Mouse (Mus musculus) gastrocnemius, postnatal 36 days (tissue): Measurements from ENCODE around the gene Myrip. TPM values are rescaled to one million over a fixed set of nuclear protein-coding genes. Genes with fewer than 3 reads are reported as not detected.
"Not testable (repeated sequence)": the region's sequence is repeated elsewhere in the genome, so short reads cannot be mapped to it uniquely, and the experiment has no call there.

Experiments used
- DNase-seq, 2 experiments: peaks; one replicate each; pipeline ENCODE4 v3.0.0; 2022
- intact Hi-C: fragments of 180-260 bp; cut with DNase I; formaldehyde crosslinking; loops from one replicate; pipeline ENCODE4 v1.15.1; 2025
- long read RNA-seq, 2 experiments: library from polyadenylated mRNA; stranded (forward); transcript quantifications; one replicate each; pipeline ENCODE4 v2.0.0; 2021
- total RNA-seq, 2 experiments: library from RNA; stranded (reverse); gene quantifications; 2 replicates each; pipeline ENCODE4 v1.2.3; 2021

The Myrip gene
- total RNA-seq: under 1 TPM; 0.74 to 0.96 TPM
- long read RNA-seq, experiment 1, full-length matches to known transcripts: 1 of 1 reads
- long read RNA-seq, experiment 1, partial matches to known transcripts: 0 of 1 reads
- long read RNA-seq, experiment 1, other reads (novel, unspliced or antisense): 0 of 1 reads
- long read RNA-seq, experiment 2: 0 reads

GRCm38 (mm10) chr9:120301213-120301612, at the start of gene Myrip:
Gene Myrip (plus strand): TSS chr9:120301513.
- intact Hi-C loops: not testable (repeated sequence)

DNA sequence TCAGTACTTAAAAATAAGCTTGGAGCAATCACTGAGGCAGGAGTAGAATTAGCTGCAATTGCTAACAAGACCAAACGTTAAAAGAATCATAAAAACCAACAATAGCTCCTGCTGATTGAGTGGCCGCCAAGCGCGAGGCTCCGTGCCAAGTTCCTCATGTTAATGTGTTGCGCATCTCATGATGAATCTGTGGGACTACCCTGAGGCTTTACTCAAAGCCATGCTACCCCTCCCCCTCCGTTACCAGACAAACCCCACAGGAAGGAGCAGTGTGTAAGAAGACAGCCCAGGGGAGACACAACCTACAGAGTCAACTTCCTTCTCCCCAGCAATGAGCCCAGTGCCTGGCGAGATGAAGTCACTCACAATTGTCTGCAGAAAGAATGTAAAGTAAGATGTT, 41.5 kb upstream of the Myrip start:
- no peak for DNase-seq
- intact Hi-C loops: no loop called here

More at GRCm38 (mm10) chr9:120301213-120301612, at the start of gene Myrip:
- not testable (repeated sequence) for DNase-seq

GRCm38 (mm10) chr9:120263994-120264393, 37.3 kb upstream of the Myrip start:
- no peak for DNase-seq
- intact Hi-C loops: no loop called here

GRCm38 (mm10) chr9:120273083-120273482, 28.2 kb upstream of the Myrip start:
- DNase-seq: peak in 1 of 2 experiments; percentile 44
- intact Hi-C loops: no loop called here

GRCm38 (mm10) chr9:120275226-120275625, 26.1 kb upstream of the Myrip start:
- DNase-seq: no peak

GRCm38 (mm10) chr9:120281147-120281546, 20.2 kb upstream of the Myrip start:
- intact Hi-C loops: no loop called here

More at GRCm38 (mm10) chr9:120275226-120275625, 26.1 kb upstream of the Myrip start:
- intact Hi-C loops: no loop called here

DNA sequence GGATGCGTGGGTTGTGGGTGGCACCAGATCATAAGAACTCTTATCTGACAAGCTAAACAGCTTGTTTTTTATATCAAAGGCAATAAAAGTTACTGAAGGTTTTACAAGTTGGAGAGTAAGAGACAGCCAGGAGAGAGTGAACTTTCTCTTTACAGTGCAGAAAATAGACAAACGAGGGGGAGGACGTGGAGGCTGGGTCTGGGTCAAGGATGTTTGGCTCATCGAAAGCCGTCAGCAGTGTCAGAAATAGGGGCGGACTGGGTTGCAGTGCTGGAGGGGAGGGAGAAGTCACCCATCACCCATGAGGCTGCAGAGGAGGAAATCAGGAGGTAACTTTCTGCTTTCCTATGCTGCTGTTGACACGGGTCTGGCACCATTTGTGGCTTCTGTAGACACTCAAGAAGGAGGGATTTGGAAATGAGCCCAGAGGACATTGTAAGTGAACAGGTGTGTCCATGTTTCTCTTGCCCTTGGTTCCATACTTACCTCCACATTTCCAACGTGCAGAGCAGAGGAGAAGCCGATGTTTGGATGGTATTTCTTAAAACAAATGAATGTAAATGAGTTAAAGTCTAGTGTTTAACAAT, 18.8 kb upstream of the Myrip start:
- DNase-seq: no peak

More at GRCm38 (mm10) chr9:120281147-120281546, 20.2 kb upstream of the Myrip start:
- no peak for DNase-seq

DNA sequence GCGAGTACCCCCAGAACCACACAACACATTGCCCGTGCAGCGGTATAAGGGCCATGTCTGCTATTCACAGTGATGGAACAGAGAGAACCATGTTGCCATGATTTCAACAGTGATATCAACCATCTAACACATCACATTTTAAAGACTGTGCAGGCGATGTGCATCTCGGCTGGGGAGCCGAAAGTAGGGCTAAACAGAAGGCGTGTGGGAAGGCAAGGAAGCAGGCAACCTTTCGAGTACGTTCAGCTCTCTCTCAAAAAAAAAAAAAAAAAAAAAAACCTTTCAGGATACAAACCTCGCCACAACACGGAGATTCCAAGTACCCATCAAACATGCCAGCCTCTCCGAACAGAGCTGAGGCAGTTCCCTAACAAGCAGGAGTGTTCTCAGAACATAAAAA, 17.8 kb upstream of the Myrip start:
- intact Hi-C loops: no loop called here
- DNase-seq: no peak

More for the DNA sequence above, 18.8 kb upstream of the Myrip start:
- intact Hi-C loops: no loop called here

DNA sequence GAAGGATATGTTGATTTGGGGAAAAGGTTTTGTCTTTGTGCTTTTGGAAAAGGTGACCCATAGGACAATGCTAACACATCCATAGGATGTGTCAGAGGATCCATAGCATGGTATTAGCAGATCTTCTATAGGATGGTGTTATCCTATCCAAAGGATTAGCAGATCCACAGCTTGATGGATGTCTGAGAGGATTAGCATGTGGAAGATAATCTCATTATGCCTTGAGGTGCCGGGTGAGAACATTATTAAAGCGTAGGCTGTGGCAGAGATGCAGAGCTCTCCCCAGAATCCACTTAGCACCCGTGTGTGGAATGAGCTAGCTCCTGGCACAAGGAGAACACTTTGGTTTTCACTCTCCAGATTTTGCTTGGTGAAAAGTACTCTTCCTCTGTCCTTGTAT, 13.3 kb upstream of the Myrip start:
- no peak for DNase-seq
- intact Hi-C loops: no loop called here

- intact Hi-C loops: loop anchor here (2.0 kb wide), 1 partner anchor 66 kb away; no protein-coding TSS in a partner anchor
- DNase-seq: no peak
Measured at GRCm38 (mm10) chr9:120290375-120290774, 10.9 kb upstream of the Myrip start.

GRCm38 (mm10) chr9:120292488-120292887, 8.8 kb upstream of the Myrip start:
- no peak for DNase-seq
- intact Hi-C loops: no loop called here

GRCm38 (mm10) chr9:120295527-120295926, 5.8 kb upstream of the Myrip start:
- intact Hi-C loops: loop anchor here (2.0 kb wide), 1 partner anchor 81 kb away; no protein-coding TSS in a partner anchor
- no peak for DNase-seq

DNA sequence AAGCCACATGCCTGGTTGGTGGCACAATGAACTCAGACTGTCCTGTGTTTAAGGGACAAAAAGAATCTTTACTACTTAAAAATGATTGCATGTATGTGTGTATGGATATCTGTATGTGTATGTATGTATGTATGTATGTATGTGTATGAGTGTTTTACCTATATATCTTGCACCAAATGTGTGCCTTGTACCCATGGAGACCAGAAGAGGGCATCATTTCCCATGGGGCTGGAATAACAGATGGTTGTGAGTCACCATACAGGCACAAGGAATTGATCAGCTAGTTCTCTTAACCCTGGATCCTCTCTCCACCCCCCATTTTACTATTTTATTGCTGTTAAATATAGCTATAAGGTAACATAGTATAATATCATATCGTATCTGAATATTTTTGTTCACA, 4.4 kb upstream of the Myrip start:
- intact Hi-C loops: no loop called here
- no peak for DNase-seq

GRCm38 (mm10) chr9:120299429-120299828, 1.9 kb upstream of the Myrip start:
- DNase-seq: no peak
- intact Hi-C loops: no loop called here

DNA sequence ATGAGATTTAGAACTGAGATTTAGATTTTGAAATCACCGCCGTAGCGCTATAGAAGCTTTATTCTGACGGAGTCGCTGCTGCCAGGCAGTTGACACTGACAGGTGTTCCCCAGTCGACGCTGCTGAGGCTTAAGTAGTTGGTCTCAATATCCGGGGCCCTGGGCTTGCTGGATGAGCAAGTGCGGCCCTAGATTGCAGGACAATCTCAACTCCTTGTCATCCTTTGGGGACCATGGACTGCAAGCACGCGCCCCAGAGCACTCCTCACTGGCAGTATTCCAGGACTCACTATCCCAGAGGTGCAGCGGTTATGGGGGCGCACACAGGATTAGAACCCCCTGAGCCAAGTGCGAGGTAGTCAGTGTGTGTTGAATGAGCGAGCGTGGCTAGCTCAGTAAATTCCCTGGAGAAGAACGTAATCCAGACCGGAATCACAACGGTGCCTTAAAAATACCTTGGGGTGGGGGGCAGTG, 1.7 kb downstream of the Myrip start:
- DNase-seq: no peak
- intact Hi-C loops: no loop called here

DNA sequence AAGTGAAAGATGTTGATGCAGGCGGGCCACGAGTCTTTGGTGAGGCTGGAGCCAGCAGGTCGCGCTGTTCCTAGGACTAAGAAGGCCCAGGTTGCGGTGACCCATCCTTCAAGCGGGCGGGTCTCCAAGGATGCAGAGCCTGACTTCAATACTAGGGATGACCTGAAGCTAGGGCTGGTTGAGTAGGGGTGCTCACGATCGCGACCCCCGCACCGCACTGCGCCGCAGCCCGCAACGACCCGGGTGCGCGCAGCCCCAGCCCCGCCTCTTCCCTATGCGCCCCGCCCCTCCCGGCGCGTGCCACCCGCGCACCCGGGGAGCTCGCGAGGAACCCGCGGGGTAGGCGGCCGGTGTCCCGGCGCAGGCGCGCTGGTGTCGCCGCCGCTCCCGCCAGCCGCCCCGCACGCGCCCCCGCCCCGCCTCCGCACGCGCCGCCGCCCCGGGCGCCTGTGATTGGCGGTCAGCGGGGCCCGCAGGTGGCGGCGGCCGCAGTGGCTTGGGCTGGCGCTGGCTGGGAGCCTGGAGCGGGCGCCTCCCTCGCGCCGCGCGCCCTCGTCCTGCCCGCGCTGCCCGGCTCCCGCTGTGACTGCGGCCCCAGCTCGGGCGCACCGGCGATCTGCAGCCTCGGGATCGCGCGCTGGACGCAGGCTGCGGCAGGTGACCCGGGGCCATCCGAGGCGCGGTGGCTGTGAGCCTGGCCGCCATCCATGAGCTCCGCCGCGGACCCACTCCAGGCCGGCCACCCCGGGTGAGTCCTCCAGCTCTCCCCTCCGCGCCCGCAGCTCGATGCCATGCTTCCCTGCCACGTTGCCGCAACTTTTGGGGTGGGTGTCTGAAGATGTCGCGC, 2.4 kb downstream of the Myrip start:
- DNase-seq: peak in 1 of 2 experiments; percentile 15
- intact Hi-C loops: no loop called here

GRCm38 (mm10) chr9:120304300-120305137, 3.2 kb downstream of the Myrip start:
- intact Hi-C loops: no loop called here
- DNase-seq: no peak

GRCm38 (mm10) chr9:120315171-120315570, 13.9 kb downstream of the Myrip start:
- DNase-seq: no peak
- intact Hi-C loops: no loop called here

DNA sequence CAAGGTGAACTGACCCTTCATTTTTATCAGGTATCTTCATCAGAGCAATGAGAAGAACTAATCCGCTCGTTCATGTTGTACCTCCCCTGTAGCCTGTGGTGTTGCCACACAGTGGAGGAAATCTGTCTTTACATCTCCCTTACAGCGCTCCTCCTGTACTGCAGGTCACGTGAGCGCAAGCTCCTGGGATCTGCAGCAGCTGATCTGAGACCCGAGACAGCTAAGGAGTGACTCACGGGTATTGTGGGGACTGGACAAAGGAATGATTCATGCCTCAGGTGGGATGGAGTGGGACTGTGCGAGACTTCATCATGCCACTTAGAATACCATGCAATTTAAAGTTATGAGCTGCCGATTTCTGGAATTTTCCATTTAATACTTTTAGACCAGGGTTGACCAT, 17.8 kb downstream of the Myrip start:
- no peak for DNase-seq
- intact Hi-C loops: no loop called here

- intact Hi-C loops: no loop called here
- DNase-seq: no peak
Measured at GRCm38 (mm10) chr9:120320573-120320972, 19.3 kb downstream of the Myrip start.
